Mouse (Mus musculus) erythroblast, embryonic 14.5 days (primary cell): ENCODE results near the gene Dnaic2.

Source experiments
- GATA1 ChIP-seq: IDR thresholded peaks from 2 replicates; pipeline ENCODE4 v1.6.1; 2012; ENCODE audit warnings: low read length, inconsistent platforms, mixed read lengths
- TAL1 ChIP-seq: IDR thresholded peaks from 3 replicates; pipeline ENCODE4 v1.6.1; 2012; ENCODE audit warnings: low read length, inconsistent platforms, mixed read lengths

GRCm38 (mm10) chr11:114740598-114740997 lies 13.4 kb downstream of the Dnaic2 start:
- TF ChIP-seq GATA1, result no peak
- no peak for TF ChIP-seq TAL1
